Mouse (Mus musculus) cerebellum, adult 8-10 months (tissue): ENCODE results near the gene Mtss1l.

Experiments used
- DNase-seq: peaks from one replicate; pipeline ENCODE4 v3.0.0; 2022

The Mtss1l gene

GRCm38 (mm10) chr8:110708429-110708828 is 12.8 kb upstream of the Mtss1l start:
- DNase-seq: no peak

- DNase-seq: no peak
These were observed 10.7 kb upstream of the Mtss1l start for GRCm38 (mm10) chr8:110710593-110710992.

- no peak for DNase-seq
These were observed 9.9 kb upstream of the Mtss1l start for GRCm38 (mm10) chr8:110711271-110711934.

DNA sequence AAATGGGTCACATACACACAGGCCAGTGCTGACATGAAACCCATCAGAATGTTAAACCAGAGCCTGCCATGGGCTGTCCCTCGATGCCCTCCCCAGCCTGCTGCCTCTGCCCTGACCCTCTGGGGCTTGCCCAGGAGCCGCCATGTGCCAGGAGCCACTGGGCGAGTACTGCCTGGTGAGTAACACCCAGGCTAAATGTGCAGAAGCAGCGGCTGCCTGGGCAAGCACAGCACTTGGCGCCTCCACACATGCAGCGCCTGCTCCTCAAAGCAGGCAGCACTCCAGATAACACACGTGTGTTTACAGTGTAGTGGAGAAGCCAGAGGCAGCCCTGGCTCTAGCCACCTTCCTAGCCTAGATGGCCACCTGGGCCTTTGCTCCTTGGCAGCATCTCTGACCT is 8.2 kb upstream of the Mtss1l start:
- DNase-seq: no peak

- DNase-seq: no peak
These were observed 6.3 kb upstream of the Mtss1l start for GRCm38 (mm10) chr8:110714827-110715519.

DNA sequence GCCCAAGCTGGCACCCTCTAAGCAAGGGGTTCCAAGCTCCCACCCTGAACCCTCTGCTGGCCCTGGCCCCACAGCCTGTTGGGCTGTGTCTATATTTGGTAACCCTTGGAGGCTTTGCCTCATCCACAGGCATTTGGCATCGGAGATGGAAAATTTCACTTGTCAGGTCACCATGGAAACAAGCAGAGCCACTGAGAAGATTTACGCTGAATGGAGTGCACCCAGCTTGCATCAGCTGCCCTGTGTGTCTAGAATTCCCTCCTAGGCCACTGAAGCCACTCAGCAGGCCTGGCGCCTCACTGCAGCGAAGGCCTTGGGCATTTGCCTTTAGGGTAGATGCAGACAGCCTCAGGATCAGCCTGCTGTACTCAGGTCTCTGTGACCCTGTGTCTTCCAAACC is 5.2 kb upstream of the Mtss1l start:
- peak; percentile 72 for DNase-seq

DNA sequence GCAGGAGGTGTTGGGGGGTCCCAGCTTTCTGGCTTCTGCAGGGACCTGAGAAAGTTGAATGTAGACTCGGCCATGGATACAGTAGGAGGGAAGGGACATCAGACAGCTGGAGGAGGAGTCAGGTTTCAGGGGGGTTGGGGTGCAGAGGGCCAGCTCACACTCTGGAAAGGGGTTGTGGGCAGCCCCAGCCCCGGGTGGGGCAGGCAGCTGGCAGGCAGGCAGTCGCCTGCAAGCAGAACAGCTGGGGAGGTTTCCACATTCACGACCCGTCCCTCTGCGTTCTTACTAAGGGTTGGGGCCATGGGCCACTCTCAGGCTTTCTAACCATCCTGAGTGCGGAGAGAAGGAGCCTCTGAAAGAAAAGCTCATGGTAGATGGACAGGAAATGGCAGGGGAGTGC is 4.1 kb upstream of the Mtss1l start:
- no peak for DNase-seq

GRCm38 (mm10) chr8:110718209-110718968 is 2.9 kb upstream of the Mtss1l start:
- no peak for DNase-seq

DNA sequence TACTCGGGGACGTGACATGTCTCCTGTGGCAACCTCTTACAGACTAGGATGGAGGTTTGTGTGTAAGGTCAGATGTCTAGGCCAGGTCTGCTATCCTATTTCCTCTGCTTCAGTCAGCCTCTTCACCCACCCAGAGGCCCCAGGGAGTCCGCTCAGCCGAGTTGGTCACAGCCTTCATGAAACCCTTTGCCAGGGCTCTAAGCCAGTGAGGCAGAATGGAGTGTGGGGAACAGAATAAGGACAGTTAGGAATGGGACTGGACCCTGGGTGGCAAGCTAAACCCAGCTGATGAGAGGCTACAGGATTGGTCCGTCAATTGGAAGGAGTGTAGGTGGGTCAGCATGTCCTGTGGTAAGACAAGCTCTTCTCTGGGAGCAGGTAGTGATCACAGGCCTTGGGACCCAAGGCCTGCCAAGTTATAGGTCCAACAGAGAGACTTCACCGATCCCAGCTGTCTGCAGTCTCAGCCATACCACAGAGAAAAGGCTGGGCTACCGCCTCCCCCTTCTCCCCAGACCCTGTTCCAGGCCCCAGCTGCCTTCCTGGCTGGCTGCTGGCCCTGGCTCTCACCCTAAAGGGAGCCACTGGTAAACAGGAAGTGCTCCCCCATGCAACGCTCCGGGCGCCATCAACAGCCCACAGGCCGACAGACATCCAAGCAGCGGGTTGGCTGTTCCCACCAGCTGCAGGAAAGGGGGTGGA is 2.2 kb upstream of the Mtss1l start:
- DNase-seq: no peak

GRCm38 (mm10) chr8:110719898-110720653 is 1.2 kb upstream of the Mtss1l start:
- no peak for DNase-seq

- no peak for DNase-seq
These were observed 534 bp downstream of the Mtss1l start for GRCm38 (mm10) chr8:110721606-110722413.

DNA sequence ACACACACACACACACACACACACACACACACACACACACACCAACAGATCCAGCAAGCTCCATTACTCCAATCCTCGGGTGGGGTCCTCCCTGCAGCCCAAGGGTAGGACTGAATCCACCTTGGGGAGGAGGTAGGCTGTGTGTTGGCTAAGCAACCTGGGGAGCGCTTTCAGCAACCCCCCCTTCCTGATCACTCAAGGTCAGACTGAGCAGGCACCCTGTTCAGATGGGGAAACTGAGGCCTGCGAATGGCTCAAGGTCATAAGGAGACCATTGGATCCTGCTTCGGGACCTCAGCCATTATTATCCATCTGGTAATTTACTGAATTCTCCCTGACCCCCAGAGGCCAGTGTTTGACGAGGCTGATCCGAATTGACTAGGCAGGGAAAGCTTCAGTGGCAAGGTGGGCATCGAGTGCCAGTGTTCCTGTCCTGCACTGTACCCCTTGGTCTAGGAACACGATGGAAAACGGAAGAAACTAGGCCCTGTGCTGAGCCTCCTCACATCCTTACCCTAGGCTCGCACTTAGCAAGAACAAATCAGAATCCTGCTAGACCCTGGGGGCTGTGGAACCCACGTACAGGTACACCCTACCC is 1.2 kb downstream of the Mtss1l start:
- no peak for DNase-seq

DNA sequence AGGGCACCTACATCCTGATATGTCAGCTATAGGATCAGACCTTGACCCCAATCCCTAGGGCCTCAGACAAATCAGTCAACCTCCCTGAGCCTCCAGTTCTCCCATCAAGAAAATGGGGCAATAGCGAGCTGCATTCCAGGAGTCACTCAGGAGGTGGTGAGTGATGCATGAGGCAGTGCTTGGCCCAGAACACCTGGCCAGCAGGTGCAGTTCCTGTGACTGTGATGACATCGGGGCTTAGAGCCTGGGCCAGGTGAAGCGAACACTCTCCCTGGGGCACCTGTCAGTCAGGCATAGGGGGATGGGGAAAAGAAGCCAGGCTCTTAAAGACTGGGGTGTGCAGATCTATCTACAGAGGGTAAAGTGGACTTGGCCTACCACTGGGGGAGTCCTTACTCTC is 3.2 kb downstream of the Mtss1l start:
- DNase-seq: no peak

- no peak for DNase-seq
These were observed 4.0 kb downstream of the Mtss1l start for GRCm38 (mm10) chr8:110725084-110725838.

- peak; percentile 72 for DNase-seq
These were observed 5.6 kb downstream of the Mtss1l start for GRCm38 (mm10) chr8:110726893-110727292.

DNA sequence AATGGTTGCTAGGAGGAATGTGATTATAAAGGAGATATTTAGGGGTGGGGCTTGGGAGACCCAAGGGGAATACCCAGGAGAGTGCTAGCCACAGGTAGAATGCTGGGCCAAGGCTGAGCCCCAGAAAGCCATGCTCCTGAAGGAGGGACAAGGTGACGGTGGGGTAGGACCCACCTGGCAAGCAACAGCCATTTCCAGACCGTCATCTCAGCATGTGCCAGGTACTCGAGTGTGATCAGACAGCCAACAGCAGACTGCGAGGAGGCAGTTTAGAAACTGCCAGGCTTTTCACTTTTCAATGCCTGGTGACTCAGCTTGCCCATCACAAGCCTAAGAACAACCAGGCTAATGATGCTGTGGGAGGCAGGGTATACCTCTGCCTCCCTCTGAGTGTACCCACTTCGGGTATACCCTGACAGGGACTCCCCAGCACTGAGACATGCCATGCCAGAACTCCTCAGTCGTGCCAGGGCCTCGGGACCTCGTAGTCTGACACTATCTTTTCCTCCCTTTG is 10.1 kb downstream of the Mtss1l start:
- peak; percentile 21 for DNase-seq

DNA sequence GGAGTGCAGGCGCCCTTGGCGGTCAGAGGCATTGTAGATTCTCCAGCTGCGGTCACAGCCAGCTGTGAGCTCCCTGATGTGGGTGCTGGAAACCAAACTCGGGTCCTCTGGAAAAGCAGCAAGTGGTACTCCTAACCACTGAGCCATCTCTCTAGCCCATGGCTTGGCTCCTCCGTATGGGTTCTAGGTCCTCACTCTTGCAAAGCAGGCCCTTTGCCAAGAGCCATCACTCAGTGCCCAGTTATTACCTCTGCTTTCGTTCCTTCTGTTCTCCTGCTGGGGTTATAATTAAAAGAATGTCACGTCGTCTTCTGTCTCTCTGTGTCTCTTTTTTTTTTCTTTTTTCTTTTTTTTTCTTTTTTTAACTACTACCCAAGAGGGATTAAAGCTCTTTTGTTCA is 11.8 kb downstream of the Mtss1l start:
- peak; percentile 54 for DNase-seq

GRCm38 (mm10) chr8:110738591-110739195 is 17.4 kb downstream of the Mtss1l start:
- peak; percentile 28 for DNase-seq

DNA sequence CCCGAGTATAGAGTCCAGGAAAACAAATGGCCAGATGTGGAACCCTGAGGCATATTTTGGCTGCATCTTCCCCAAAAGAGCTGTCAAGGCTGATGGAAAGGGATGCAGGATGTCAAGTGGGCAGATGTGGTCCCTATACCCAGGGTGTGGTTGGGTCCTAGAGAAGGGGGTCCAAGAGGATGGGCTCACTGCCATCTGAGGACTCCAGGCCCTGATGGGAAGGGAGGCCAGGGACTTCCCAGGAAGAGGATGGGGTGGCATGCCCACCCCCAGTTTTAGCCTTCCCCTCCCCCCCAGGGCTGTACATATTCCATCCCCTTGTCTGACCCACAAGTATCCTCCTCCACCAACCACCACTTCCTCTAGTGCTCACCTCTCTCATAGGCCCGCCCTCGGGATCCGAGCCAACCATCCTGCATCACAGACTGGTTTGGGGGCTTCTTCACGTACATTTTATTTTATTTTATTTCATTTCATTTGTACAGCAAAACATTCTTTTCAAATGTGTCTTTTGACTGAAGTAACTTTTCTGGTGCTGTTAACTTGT is 19.4 kb downstream of the Mtss1l start:
- no peak for DNase-seq
